Mouse (Mus musculus): ENCODE results near the gene Emilin2. TPM values are rescaled to one million over a fixed set of nuclear protein-coding genes. Genes with fewer than 3 reads are reported as not detected.
A peak's percentile ranks its signal among the peaks of the same experiment; 100 is the strongest.

The Emilin2 gene
- total RNA-seq, 4 experiments from 2014 or later, result 2.6 to 5.2 (median 3.7) TPM

DNA sequence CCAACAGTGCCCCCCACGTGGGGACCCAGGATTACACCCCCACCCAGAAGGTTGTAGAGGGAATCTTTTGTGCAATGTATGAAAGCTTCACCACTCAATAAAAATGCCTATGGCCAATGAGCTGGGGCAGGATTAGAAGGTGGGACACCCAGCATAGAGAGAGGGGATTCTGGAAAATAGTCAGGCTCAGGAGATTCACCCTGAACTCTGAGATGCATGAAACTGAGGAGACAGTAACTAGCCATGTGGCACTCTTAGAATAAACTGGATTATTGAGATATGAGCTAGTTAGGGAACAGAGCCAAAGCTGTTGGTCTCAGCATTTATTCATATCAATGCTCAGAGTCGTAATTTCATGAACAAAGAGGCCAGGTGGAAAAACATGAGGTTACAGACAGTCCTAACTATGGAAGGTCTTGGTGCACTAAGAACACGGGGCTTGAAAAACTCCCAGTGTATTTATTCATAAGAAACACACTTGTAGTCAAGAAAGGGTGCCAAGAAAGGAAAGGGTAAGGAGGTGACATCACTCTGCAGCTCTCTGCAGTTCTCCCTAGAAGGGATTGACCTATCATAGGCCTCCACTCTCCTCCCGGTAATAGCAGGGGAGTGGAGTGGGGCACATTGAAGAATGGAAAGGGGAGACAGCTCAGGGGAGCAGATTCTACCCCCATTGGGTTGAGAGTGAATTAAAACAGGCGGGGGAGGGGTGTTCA lies 46.3 kb downstream of the Emilin2 start:
- no peak for DNase-seq (ENCODE audit: low spot score in 2 of 2)

DNA sequence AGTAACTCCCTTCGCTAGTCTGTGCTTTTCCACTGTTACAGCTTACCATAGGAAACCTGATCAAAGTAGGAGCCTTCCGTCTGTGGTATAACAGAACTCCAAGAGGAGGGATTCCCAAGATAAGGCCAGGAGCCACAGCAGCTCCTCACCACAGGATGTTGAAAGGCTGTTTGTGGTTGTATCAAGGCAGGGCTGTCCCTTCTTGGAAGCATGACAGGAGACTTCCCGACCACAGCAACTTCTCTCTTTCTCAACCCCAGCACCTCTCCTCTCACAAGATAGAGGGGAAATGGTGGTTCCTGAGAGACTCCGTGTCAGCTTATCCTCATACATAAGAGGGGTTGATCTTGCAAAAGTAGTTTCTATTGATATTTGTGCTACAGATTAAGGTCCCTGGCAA lies 47.0 kb downstream of the Emilin2 start:
- no peak for DNase-seq (ENCODE audit: low spot score in 2 of 2)

DNA sequence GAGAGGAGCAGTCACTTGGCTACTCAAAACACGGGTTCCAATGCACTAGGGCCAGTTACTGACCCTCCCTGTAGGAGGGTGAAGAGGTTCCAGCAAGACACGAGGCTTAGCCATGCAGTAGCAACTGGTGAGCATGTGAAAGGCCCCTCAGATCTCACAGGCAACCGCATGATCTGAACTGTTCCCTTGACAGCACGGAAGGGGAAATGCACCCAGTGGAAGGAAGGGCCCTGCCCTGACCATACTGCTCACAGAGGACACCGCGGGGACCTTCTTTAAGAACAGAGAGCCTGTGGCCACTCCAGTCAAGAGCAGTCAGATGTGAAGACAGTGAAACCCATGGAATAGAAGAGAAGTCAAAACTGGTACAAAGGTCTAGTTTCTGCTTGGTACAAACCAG lies 48.6 kb downstream of the Emilin2 start:
- no peak for DNase-seq (ENCODE audit: low spot score in 2 of 2)

DNA sequence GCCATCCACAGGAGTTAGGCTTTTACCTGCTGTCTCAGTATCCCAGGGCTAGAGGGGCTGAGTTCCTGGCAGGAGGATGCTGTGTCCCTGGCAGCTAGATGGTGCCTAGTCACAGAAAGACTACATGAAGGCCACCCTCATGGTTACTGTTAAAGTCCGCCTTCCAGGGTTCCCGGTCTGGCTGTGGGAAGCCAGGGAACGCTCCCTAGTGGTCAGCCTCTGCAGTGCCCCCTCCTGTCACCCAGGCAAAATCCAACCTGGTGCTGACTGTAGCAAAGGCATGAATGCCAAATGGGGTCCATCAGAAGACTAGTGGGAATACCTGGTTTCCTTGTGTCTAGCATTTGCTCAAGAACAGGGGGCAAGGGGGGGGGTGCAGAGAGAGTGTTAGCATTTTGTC lies 51.1 kb downstream of the Emilin2 start:
- no peak for DNase-seq (ENCODE audit: low spot score in 2 of 2)

DNA sequence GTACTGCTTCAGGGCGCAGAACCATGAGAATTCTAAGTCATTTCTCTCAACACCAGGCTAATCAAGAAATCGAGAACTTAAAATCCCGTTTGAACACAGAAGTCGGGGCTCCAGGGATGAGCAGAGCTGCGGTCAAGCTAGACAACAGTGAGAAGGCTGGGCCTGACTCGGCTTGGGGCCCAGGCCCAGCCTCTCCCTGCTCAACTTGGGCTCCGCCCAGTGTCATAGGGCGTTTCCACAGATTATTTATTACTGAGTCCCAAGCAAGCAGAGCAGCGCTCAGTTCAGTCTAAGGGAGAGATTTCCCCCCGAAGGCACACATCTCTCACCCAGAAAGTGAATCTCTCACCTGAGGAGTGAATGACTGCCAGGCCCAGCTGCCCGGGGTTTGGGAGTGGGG lies 52.1 kb downstream of the Emilin2 start:
- DNase-seq (ENCODE audit: low spot score in 2 of 2), result no peak

DNA sequence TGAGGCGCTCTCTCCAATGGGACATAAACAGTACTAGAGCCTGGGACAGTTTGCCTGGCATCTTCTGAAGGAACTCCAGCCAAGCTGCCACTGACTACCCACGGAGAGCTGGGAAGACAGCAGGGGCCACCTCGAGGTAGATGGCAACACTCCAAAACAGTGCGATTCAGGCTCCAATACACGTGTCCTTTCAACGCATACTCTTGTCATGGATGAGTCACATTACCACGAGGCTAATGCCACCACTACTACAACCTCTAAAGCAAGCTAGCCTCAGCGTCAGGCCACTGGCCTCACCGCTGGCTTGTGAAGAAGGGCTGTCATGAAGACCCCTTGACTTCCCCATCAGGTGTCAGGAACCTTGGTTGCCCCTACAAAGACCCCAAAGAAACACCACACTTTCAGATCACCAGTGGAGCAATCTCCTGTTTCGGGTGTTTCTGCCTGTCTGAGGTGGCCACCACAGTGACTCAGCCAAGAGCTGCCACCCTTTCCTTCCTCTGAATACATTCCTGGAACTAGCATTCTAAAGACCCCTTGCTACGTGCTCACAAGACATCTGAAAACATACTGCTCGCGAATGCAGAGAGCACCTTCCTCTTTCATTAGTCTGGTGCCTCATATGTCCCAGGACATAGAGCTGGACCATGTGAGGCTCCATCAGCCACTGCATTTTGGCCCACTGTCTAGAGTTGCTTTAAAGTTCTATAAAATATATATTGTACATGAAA lies 54.8 kb downstream of the Emilin2 start:
- DNase-seq (ENCODE audit: low spot score in 2 of 2), result no peak

DNA sequence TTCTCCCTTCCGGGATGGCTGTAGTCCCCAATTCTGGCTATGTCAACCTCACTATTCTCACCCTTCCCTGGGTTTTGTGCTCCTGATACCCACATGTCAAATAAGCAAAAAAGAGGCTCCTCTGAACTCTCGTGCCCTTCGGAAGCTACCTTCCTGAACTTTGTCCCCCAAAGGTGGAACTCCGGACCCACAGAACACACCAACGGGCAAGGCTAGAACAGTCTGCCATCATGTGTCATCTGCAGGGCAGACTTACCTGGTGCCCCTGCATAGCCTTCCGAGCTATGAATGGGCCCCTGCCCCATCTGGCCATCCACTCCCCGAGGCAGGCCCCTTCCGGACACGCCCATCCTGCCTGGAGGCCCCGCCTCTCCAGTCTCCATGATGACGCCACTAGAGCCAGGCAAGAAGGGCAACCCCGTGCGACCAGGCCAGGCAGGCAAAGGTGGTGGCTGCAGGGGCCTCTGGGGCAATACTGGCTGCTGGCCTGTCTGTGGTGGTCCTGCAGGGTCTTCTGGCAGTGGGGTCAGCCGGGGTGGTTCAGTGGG lies 55.6 kb downstream of the Emilin2 start:
- DNase-seq (ENCODE audit: low spot score in 2 of 2), result no peak

DNA sequence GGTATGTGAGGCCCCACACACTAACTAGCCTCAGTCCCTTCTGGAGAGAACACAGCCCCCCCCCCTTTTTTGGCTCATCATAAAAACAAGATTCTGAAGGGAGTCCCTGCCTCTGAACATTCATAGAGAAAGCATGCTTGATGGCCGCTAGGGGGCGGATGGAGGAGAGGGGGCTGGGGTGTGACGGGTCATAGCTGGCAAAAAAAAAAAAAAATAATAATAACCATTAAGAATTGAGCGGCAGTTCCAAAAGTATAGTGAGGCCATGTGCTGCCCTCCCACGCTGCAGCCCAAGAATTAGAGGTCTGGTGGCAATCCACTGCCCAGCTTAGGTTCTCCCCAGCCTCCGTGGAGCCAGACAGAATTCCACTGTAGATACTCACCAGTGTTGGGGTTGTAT lies 57.0 kb downstream of the Emilin2 start:
- no peak for DNase-seq (ENCODE audit: low spot score in 2 of 2)

DNA sequence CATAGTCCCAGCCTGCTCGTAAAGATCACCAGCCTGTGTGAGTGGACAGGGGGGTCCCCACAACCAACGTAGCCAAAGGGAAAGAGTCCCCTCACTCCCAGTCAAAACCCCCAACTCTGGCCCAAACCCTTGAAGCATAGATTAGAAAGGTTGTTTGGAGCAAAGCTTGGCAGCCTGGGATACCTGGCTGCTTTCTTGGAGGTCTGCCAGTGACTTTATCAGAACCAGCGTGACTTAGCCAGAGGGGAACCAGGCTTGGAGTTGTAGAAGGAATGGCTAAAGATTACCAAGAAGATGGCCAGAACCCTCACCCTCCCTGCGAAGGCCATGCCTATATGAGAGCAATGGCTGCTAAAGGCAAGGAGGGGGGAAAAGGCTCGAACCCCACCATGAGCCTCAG lies 57.7 kb downstream of the Emilin2 start:
- DNase-seq (ENCODE audit: low spot score in 2 of 2), result no peak

DNA sequence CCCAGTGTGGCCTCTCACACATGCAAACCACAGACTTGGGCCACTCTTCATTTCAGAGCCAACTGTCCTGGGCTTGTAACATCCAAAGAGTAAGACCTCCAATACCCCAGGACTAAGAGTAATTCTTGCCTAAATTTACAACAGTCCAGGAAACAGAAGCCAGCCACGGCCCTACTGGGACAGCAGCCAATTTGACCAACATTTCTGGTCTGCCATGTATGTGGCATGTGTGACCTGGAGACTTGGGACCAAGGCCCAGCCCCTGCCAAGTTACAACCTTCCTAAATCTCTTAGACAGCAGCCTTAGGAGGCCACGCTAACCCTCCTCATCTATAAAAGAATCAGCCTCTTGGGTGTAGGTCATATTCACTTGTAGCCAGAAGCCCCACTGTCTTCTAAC lies 58.4 kb downstream of the Emilin2 start:
- no peak for DNase-seq (ENCODE audit: low spot score in 2 of 2)

DNA sequence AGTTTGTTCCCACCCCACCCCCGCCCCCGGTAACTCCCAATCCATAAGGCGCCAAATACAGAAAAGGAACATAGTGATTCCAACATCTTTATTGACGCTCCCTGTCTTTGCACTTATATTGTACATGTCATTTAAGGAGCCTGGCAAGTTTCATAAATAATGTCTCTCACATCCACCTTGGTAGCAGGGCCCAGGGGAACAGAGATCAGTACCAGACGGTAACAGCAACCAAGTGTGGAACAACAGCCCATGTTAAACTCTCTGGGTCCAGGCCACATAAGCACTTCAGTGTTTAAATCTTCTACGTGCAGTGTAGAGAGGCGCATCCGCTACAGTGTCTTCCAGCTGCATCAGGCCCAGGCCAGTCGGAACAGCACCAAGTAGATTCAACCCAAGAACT lies 59.7 kb downstream of the Emilin2 start:
- no peak for DNase-seq (ENCODE audit: low spot score in 2 of 2)

DNA sequence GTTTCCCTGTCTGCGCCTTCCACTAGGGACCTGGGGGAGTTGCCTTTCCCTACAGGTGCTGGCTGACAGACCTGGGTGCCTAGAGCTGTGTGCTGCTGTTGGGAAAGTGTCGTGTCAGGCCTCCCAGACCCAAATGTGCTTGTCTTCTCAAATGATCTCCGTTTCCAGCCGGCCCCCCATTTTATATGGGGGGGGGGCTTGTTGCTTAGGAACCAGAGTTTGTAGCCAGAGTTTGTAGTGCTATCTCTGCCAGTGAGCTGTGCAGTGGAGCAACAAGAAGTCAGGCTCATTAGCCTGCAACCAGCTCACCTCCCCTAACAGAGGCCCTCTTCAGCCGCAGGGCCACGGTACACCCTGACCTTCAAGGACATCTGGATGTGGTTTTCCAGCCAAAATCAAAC lies 60.2 kb downstream of the Emilin2 start:
- DNase-seq (ENCODE audit: low spot score in 2 of 2), result no peak

DNA sequence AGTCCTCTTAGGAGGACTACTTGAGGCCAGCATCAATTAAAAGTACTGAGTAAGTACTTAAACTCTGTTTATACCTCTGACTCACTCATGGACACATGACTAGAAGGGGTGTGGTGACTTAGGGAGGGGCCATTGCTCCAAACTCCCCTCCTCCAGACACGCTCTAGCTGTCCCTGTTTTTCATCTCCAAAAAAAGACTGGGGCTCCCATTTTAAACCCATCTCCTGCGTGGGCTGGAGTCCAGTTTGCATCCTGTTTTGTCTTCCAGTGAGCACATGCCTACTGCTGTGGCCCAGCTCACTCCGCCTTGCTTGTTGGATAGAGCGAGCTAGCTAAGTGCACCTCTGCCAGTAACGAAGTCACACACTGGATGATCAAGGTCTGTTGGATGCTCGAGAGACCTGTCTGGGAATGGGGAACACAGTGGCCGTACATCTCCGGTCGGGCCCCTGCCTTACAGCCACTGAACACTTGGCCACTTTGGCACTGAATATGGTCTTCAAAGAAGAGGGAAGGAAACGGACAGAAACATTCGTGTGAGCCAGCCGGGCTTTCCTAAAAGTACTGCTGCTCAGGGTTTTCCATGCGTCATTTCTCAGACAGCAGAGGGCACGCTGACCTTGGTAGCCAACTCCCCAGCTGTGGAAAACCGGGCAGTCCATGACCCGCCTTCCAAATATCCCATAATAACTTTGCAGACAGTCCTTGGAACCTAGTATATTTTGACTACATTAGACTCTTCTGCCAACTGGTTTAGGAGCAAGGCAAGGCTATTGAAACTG lies 60.8 kb downstream of the Emilin2 start:
- DNase-seq (ENCODE audit: low spot score in 2 of 2), result peak in 1 of 2 experiments; percentile 59

DNA sequence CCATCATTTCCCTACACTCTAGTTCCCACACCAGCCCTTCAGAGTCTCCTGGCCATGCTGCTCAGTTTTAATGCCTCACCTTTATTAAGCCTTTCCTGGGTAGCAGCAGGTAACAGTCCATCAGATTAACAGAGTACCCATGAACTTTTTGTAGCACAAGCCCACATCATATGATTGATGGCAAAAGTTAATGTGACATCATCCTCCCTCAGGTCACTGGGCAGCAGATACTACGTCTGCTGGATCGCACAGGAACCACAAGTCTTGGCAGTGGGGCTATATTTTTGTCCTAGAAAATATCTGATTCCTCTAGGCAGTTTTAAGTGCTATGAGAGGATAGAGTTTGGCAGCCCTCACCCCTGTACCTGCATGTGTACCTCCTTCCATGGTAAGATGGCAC lies 61.7 kb downstream of the Emilin2 start:
- DNase-seq (ENCODE audit: low spot score in 2 of 2), result no peak

DNA sequence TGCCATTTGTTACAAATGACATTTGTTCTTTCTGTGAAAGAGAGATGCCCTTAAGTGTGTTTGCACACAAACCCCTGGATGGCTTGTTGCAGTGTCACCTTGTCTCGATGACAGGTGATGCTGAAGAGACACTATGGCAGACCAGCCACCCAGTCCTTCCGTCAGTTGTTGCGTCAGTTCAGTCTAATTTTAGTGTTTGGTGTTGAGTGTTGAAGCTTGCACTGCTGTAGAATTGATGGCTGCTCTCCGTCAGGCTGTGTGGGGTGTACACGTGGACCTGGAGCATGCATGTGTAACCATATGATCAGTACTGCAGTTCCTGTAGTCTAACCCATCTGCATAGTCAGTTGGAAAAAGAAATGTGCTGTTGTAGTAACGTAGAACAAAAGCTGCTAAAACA lies 62.8 kb downstream of the Emilin2 start:
- DNase-seq (ENCODE audit: low spot score in 2 of 2), result peak in 1 of 2 experiments; percentile 45

DNA sequence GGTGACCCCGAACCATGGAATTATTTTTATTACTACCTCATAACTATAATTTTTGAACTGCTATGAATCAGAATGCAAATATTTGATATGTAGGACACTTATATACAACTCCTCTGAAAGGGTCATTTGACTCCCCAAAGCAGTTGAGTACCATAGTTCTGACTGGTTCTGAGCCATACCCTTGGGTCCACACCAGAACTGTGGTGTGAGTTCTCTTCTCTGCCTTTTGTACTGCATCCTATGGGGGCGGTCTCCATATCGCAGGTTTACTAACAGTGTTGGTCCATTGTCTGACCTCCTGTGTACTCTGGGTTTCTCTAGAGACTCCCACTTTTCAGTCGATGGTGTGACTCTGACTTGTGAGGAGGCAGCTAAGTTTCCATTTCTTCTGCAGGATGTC lies 65.8 kb downstream of the Emilin2 start:
- DNase-seq (ENCODE audit: low spot score in 2 of 2), result no peak

DNA sequence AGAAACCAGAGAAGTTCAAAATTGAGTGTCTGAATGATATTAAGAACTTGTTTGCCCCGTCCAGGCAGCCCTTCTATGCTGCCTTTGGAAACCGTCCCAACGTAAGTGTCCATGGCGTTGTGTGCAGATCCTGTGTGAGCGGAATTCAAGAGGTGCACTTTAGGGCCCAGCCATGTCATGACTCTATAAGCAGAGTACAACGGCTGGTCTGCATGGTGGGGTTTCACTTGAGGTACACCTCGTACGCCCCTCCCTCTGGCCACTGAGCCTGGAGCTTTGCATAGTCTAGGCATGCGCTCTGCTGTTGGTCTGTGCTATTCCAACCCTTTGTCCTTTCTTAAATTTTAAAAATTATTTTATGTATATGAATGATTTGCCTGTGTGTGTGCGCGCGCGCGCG lies 66.6 kb downstream of the Emilin2 start:
- DNase-seq (ENCODE audit: low spot score in 2 of 2), result no peak

DNA sequence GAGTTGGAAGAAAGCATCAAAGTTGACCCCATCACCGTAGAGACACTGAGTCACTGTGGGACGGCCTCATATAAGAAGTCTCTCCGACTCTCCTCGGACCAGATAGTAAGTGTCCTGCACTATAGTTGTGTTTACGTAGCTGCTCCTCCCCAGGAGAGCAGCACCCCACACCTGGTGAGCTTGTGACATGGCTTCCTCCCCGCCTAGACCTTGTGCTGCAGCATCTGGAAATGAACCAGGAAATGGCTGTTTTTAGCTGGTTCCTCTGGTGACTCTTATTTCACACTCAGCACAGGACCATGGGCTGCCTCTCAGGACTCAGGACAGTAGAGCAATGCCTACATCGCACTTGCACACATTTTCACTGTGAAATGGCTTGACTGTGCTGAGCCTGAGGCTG lies 69.1 kb downstream of the Emilin2 start:
- no peak for DNase-seq (ENCODE audit: low spot score in 2 of 2)

DNA sequence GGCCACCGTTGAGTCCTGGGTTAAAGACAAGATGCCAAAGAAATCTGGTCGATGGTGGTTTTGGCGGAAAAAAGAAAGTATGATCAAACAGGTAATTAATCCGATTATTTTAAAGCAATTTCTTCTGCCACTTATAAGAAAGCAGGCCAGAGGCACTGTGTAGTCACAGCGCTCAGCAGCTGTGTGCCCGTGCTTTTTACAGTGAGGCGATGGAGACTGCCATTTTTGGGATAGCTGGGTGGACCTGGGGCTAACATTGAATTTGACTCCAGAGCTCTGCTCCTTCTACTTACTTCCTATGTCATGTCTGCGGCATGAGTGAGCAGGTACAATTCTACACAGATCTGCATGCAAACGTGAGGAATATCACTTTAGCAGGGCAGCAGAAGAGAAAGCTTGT lies 71.0 kb downstream of the Emilin2 start:
- no peak for DNase-seq (ENCODE audit: low spot score in 2 of 2)

DNA sequence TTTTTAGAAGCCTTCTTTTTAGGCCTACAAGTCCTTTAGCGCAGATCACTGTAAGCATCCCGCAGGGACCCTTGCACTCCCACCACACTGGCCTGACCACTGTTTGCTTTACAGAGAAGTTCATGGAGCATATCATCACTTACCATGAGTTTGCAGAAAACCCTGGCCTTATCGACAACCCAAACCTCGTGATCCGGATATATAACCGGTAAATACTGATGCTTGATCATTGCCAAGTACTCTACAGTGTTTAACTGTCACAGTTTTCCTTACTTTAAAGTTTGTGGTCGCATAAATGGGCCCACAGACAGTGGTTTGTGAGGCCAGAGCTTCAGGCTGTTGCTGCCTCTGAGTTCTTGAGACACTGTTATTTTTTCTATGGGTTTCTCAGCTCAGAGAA lies 73.3 kb downstream of the Emilin2 start:
- no peak for DNase-seq (ENCODE audit: low spot score in 2 of 2)

DNA sequence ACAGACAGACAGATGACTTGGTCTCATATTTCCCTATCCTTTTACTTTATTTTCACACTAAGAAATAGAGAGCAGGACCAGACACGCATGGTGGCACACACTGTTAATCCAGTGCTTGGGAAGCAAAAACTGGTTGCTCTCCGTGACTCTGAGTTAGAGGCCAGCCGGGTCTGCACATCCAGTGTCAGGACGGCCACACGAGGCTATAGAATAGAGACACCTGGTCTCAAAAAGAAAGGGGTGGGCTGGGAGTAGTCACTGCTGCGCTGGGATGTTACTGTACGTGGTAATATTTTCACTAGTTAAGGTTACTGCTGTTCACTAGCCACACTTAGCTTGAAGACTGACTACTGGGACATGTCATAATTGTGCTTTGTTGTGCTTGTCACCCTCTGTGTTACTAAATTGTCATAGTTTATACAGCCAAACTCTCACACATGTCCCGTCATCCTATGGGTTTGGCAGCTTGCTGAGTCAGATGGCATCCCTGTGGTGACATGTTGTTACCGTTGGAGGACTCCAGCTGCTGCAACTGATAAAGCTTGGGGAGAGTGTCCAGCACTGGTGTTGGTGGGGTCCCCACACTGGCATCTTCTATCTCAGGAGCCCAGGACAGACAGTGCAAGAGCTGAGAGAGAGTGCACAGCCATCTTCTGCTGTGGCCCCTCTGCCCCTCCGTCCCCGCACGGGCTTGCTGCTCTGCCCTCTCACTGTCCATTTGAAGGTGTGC lies 76.4 kb downstream of the Emilin2 start:
- DNase-seq (ENCODE audit: low spot score in 2 of 2), result no peak

Data from left cerebral cortex, adult 8-10 months (tissue).